Mouse (Mus musculus): ENCODE measurements around the gene Tsc22d1. TPM values are rescaled to one million over a fixed set of nuclear protein-coding genes. Genes with fewer than 3 reads are reported as not detected.

The Tsc22d1 gene
- polyA plus RNA-seq, 1 experiment from 2014 or later: 894 TPM

- Histone ChIP-seq H3K9ac (no peak overlapping the region), H3K27me3 (ENCODE audit: control insufficient read depth, insufficient read depth, low read length) (no peaks in the 10 kb centered on the region), H3K36me3 (replicated peaks; ENCODE audit: control insufficient read depth, insufficient read depth) (0 out of 2 replicates have a peak, but pooled peaks cover 7% of the 10 kb centered on the region), H3K9me3 (ENCODE audit: control insufficient read depth, low read length) (no peaks in the 10 kb centered on the region), H3K4me3 (replicated peaks; ENCODE audit: low read length) (no peak overlapping the region), H3K4me2 (replicated peaks) (no peak overlapping the region), H3K27ac (no peak overlapping the region), H3K4me1 (replicated peaks; ENCODE audit: control insufficient read depth, insufficient read depth, low read length) (0 out of 2 replicates have a peak, but pooled peaks cover 5% of the 10 kb centered on the region)
- 84% methylated on average over 8 of the region's 8 CpGs for WGBS
- no peak for ATAC-seq (ENCODE audit: low FRiP score)
- DNase-seq (ENCODE audit: low spot score): no peak
Observed at GRCm38 (mm10) chr14:76472487-76472886, 57.7 kb downstream of the Tsc22d1 start.

DNA sequence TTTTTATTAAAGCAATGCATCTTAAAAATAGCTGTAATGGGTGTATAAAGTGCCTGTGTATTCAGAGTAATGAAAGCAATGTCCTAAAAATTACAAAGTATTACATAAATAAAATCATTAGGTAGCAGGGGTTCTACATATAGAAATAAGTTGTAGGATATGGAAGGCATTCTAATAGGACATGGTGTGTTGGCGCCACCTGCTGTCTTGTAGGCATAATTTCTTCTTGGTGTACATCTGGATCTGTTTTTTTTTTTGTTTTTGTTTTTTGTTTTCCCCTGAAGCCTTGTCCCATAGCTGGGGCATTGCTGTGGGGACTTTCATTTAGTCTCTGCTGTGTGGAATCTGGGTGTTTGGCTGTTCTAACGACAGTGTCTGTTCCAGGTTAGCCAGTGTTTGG is 58.6 kb downstream of the Tsc22d1 start:
- no peak overlapping the region for H3K4me3 ChIP-seq (replicated peaks; ENCODE audit: low read length)
- 0 out of 2 replicates have a peak, but pooled peaks cover 5% of the 10 kb centered on the region for H3K4me1 ChIP-seq (replicated peaks; ENCODE audit: control insufficient read depth, insufficient read depth, low read length)
- H3K36me3 ChIP-seq (replicated peaks; ENCODE audit: control insufficient read depth, insufficient read depth): 0 out of 2 replicates have a peak, but pooled peaks cover 7% of the 10 kb centered on the region
- ATAC-seq (ENCODE audit: low FRiP score): no peak
- peak; percentile 70 for DNase-seq (ENCODE audit: low spot score)
- no peak overlapping the region for H3K9ac ChIP-seq
- H3K27me3 ChIP-seq (ENCODE audit: control insufficient read depth, insufficient read depth, low read length): no peaks in the 10 kb centered on the region
- H3K9me3 ChIP-seq (ENCODE audit: control insufficient read depth, low read length): no peaks in the 10 kb centered on the region
- no peak overlapping the region for H3K27ac ChIP-seq
- 12% methylated on average over 2 of the region's 2 CpGs for WGBS
- no peak overlapping the region for H3K4me2 ChIP-seq (replicated peaks)

GRCm38 (mm10) chr14:76474165-76474564 is 59.4 kb downstream of the Tsc22d1 start:
- WGBS: 75% methylated on average over 1 of the region's 1 CpGs
- Histone ChIP-seq H3K36me3 (replicated peaks; ENCODE audit: control insufficient read depth, insufficient read depth) (0 out of 2 replicates have a peak, but pooled peaks cover 7% of the 10 kb centered on the region), H3K4me1 (replicated peaks; ENCODE audit: control insufficient read depth, insufficient read depth, low read length) (0 out of 2 replicates have a peak, but pooled peaks cover 5% of the 10 kb centered on the region), H3K27ac (no peak overlapping the region), H3K27me3 (ENCODE audit: control insufficient read depth, insufficient read depth, low read length) (no peaks in the 10 kb centered on the region), H3K4me3 (replicated peaks; ENCODE audit: low read length) (no peak overlapping the region), H3K9me3 (ENCODE audit: control insufficient read depth, low read length) (no peaks in the 10 kb centered on the region), H3K4me2 (replicated peaks) (no peak overlapping the region), H3K9ac (no peak overlapping the region)
- DNase-seq (ENCODE audit: low spot score) (no peak), ATAC-seq (ENCODE audit: low FRiP score) (no peak)

DNA sequence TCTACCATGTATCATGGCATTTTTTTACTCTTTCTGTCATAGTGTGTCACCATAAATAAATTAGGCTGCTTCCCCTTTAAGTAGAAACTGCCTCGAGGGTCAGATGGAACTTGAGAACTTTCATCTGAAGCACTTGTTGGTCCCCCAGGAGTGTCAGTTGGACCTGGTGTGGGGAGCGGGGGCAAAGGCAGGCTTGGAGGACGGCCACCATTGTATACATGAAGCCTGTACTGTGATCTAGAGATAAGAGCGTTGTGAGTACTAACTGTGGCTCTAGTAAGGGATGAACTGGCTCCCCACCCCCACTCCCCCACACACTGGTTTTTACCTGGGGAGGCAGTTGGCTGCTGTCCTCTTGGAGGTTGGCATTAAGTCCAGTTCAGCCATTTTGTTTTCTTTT is 62.0 kb downstream of the Tsc22d1 start:
- Histone ChIP-seq H3K9me3 (ENCODE audit: control insufficient read depth, low read length) (no peaks in the 10 kb centered on the region), H3K4me2 (replicated peaks) (no peak overlapping the region), H3K27ac (no peak overlapping the region), H3K4me1 (replicated peaks; ENCODE audit: control insufficient read depth, insufficient read depth, low read length) (0 out of 2 replicates have a peak, but pooled peaks cover 11% of the 10 kb centered on the region), H3K27me3 (ENCODE audit: control insufficient read depth, insufficient read depth, low read length) (no peaks in the 10 kb centered on the region), H3K9ac (no peak overlapping the region), H3K36me3 (replicated peaks; ENCODE audit: control insufficient read depth, insufficient read depth) (0 out of 2 replicates have a peak, but pooled peaks cover 7% of the 10 kb centered on the region), H3K4me3 (replicated peaks; ENCODE audit: low read length) (no peak overlapping the region)
- 70% methylated on average over 4 of the region's 4 CpGs for WGBS
- ATAC-seq (ENCODE audit: low FRiP score): no peak
- no peak for DNase-seq (ENCODE audit: low spot score)

DNA sequence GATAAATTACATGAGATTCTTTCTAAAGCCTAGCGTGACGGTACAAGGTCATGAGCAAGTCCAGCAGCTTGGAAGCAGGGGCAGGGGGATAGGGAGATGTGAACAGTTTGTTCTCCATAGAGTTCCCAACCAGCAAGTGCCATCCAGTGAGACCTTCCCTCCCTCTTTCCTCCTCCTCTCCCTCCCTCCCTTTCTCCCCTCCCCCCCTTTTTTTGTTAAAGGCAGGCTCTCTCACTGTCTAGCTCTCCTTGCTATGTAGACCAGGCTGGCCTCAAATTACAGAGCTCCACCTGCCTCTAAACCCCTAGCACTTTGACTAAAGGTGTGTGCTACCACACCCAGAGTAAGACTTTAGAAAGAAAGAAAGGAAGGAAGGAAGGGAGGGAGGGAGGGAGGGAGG is 63.3 kb downstream of the Tsc22d1 start:
- H3K27me3 ChIP-seq (ENCODE audit: control insufficient read depth, insufficient read depth, low read length): no peaks in the 10 kb centered on the region
- H3K4me1 ChIP-seq (replicated peaks; ENCODE audit: control insufficient read depth, insufficient read depth, low read length): 0 out of 2 replicates have a peak, but pooled peaks cover 11% of the 10 kb centered on the region
- H3K9me3 ChIP-seq (ENCODE audit: control insufficient read depth, low read length): no peaks in the 10 kb centered on the region

DNA sequence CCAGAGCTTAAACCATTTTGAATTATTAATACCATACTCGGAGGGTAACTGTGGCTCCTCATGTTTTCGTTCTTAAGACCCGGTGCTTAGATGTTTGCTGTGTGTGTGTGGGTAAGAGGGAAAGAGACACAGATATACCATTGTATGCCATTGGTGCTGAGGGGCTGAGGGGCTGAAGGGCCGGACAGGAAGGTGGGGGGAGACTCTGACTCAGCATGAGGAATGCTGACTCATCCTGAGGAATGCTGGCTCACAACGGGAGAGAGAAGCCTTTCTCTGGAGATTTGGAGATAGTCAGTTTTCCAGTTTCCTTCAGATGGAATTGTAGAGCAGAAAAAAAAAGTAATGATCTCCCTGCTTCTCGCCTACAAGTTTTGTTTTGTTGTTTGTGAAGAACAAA is 63.9 kb downstream of the Tsc22d1 start:
- Histone ChIP-seq H3K27ac (no peak overlapping the region), H3K36me3 (replicated peaks; ENCODE audit: control insufficient read depth, insufficient read depth) (no peaks in the 10 kb centered on the region), H3K27me3 (ENCODE audit: control insufficient read depth, insufficient read depth, low read length) (no peaks in the 10 kb centered on the region), H3K9ac (no peak overlapping the region), H3K4me3 (replicated peaks; ENCODE audit: low read length) (no peak overlapping the region), H3K9me3 (ENCODE audit: control insufficient read depth, low read length) (no peaks in the 10 kb centered on the region), H3K4me2 (replicated peaks) (no peak overlapping the region), H3K4me1 (replicated peaks; ENCODE audit: control insufficient read depth, insufficient read depth, low read length) (0 out of 2 replicates have a peak, but pooled peaks cover 11% of the 10 kb centered on the region)
- DNase-seq (ENCODE audit: low spot score) (no peak), ATAC-seq (ENCODE audit: low FRiP score) (no peak)
- WGBS: 55% methylated on average over 6 of the region's 6 CpGs

More for the DNA sequence above, 63.3 kb downstream of the Tsc22d1 start:
- no peak for DNase-seq (ENCODE audit: low spot score)
- no peak overlapping the region for H3K27ac ChIP-seq
- 0 out of 2 replicates have a peak, but pooled peaks have one; percentile 29 for ATAC-seq (ENCODE audit: low FRiP score)
- H3K4me3 ChIP-seq (replicated peaks; ENCODE audit: low read length): no peak overlapping the region
- no peak overlapping the region for H3K4me2 ChIP-seq (replicated peaks)
- no peak overlapping the region for H3K9ac ChIP-seq
- 50% methylated on average over 2 of the region's 2 CpGs for WGBS
- H3K36me3 ChIP-seq (replicated peaks; ENCODE audit: control insufficient read depth, insufficient read depth): no peaks in the 10 kb centered on the region

GRCm38 (mm10) chr14:76479867-76480266 is 65.1 kb downstream of the Tsc22d1 start:
- Histone ChIP-seq H3K27ac (no peak overlapping the region), H3K36me3 (replicated peaks; ENCODE audit: control insufficient read depth, insufficient read depth) (no peaks in the 10 kb centered on the region), H3K4me3 (replicated peaks; ENCODE audit: low read length) (no peak overlapping the region), H3K4me2 (replicated peaks) (no peak overlapping the region), H3K4me1 (replicated peaks; ENCODE audit: control insufficient read depth, insufficient read depth, low read length) (0 out of 2 replicates have a peak, but pooled peaks cover 11% of the 10 kb centered on the region), H3K27me3 (ENCODE audit: control insufficient read depth, insufficient read depth, low read length) (no peaks in the 10 kb centered on the region), H3K9me3 (ENCODE audit: control insufficient read depth, low read length) (no peaks in the 10 kb centered on the region), H3K9ac (no peak overlapping the region)
- ATAC-seq (ENCODE audit: low FRiP score) (0 out of 2 replicates have a peak, but pooled peaks have one; percentile 10), DNase-seq (ENCODE audit: low spot score) (peak; percentile 84)
- WGBS: 38% methylated on average over 6 of the region's 6 CpGs

DNA sequence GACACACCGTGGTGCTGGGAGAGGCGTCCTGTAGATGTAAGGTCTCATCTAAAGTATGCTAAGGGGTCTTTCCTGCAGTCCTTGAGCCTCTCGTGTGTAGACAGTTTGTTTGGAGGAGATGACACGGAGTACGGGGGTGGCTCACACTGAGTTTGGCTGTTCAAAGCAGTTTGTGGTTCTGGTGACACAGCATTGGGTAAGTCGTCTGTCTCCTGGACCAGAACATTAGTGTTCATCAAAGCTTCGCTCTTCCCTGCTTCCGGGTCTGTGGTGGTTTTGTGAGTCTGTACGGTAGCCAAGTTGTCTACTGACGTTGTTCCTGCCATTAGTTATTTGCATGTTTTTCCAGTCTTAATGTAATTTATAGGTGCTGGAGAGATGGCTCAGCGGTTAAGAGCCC is 65.7 kb downstream of the Tsc22d1 start:
- ATAC-seq (ENCODE audit: low FRiP score): 0 out of 2 replicates have a peak, but pooled peaks have one; percentile 21
- no peak overlapping the region for H3K4me3 ChIP-seq (replicated peaks; ENCODE audit: low read length)
- H3K9ac ChIP-seq: no peak overlapping the region
- H3K27me3 ChIP-seq (ENCODE audit: control insufficient read depth, insufficient read depth, low read length): no peaks in the 10 kb centered on the region
- 0 out of 2 replicates have a peak, but pooled peaks cover 11% of the 10 kb centered on the region for H3K4me1 ChIP-seq (replicated peaks; ENCODE audit: control insufficient read depth, insufficient read depth, low read length)
- no peaks in the 10 kb centered on the region for H3K9me3 ChIP-seq (ENCODE audit: control insufficient read depth, low read length)
- H3K27ac ChIP-seq: no peak overlapping the region
- H3K4me2 ChIP-seq (replicated peaks): no peak overlapping the region
- DNase-seq (ENCODE audit: low spot score): no peak
- H3K36me3 ChIP-seq (replicated peaks; ENCODE audit: control insufficient read depth, insufficient read depth): no peaks in the 10 kb centered on the region
- WGBS: 93% methylated on average over 11 of the region's 11 CpGs

- Histone ChIP-seq H3K9ac (no peak overlapping the region), H3K27ac (no peak overlapping the region), H3K4me1 (replicated peaks; ENCODE audit: control insufficient read depth, insufficient read depth, low read length) (0 out of 2 replicates have a peak, but pooled peaks cover 10% of the 10 kb centered on the region), H3K27me3 (ENCODE audit: control insufficient read depth, insufficient read depth, low read length) (no peaks in the 10 kb centered on the region), H3K36me3 (replicated peaks; ENCODE audit: control insufficient read depth, insufficient read depth) (no peaks in the 10 kb centered on the region), H3K4me3 (replicated peaks; ENCODE audit: low read length) (no peak overlapping the region), H3K4me2 (replicated peaks) (no peak overlapping the region), H3K9me3 (ENCODE audit: control insufficient read depth, low read length) (no peaks in the 10 kb centered on the region)
- ATAC-seq (ENCODE audit: low FRiP score) (no peak), DNase-seq (ENCODE audit: low spot score) (no peak)
- WGBS: 100% methylated on average over 1 of the region's 1 CpGs
Observed at GRCm38 (mm10) chr14:76483701-76484100, 68.9 kb downstream of the Tsc22d1 start.

All from hindbrain, embryonic 14.5 days (tissue).